Mouse (Mus musculus): ENCODE results near the gene Ttbk1.

DNA sequence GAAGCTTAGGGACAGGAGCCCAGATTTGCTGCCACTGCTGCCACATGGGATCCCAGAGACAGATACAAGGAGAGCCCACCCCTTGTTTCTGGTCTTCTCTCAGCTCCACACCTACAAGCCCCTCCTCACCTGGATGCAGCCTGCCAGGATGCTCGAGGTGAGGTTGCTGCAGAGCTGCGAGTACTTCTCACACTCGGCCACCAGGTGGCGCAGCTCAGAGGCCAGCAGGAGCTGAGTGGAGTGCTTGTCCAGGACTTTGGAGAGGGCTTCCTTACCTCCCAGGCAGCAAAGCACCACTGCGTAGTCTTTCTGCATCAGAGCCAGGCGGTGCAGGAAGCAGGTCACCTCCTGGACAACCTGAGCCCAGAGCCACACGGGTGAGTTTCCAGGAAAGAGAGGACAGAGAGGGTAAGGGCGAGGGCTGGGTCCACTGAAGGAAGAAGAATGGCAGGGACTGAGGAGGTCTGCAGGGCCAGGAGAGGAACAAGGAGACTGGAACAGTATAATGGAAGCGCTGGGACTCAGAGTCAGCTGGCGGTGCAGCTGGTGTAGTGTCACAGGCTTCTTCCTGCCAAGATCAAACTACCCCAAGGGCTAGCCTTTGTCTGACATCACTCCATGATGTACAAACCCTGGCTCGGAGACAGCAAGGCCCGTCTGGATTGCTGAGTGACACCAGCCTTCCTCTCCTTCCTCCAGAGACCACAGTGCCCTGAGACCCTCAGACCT is 38.3 kb upstream of the Ttbk1 start:
- TF ChIP-seq TAL1 (IDR thresholded peaks at IDR 0.05; ENCODE audit: low read length) = no peak
- TF ChIP-seq GATA1 (IDR thresholded peaks at IDR 0.05; ENCODE audit: low read length) = no peak
